Mouse (Mus musculus): ENCODE results near the gene Mrm3. TPM values are rescaled to one million over a fixed set of nuclear protein-coding genes. Genes with fewer than 3 reads are reported as not detected.

Gene Mrm3
- polyA plus RNA-seq, 1 experiment = 2.7 TPM

DNA sequence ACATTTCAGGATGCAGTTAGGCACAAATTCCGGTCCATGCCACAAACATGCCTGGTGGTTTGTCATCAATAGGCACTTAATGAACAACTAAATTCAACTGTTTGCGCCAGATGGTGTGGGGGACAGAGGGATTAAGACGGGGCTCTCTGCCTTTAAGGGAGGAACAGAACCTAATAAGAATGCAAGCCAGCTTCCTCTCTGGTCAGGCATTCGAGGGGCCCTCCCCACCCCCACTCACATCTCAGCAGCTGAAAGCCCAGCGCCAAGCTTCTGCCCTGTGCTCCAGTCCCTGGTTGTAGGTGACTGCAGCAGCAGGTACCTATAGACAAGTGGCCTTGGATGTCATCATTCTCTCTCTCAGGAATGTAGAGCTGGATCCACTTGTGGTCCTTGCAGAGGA is 50.6 kb downstream of the Mrm3 start:
- Histone ChIP-seq H3K36me3 (ENCODE audit: control insufficient read depth, insufficient read depth, low read length) (no peaks in the 10 kb centered on the region), H3K4me3 (ENCODE audit: extremely low read depth, insufficient read depth, insufficient read length) (no peak overlapping the region), H3K4me1 (ENCODE audit: control insufficient read depth, insufficient read depth, insufficient read length) (no peaks in the 10 kb centered on the region), H3K27me3 (ENCODE audit: control insufficient read depth, insufficient read depth, low read length) (no peaks in the 10 kb centered on the region), H3K27ac (ENCODE audit: insufficient read depth, low read length) (no peak overlapping the region)
- 75% methylated on average over 5 of the region's 5 CpGs for WGBS
- no peak for DNase-seq (ENCODE audit: low read depth in 1 of 2, low spot score in 2 of 2)
- no peak for TF ChIP-seq POLR2A (IDR thresholded peaks at IDR 0.05; ENCODE audit: low read depth, low read length)
- no peak for TF ChIP-seq CTCF (IDR thresholded peaks at IDR 0.05; ENCODE audit: extremely low read depth, insufficient read depth, insufficient read length, insufficient replicate concordance)

DNA sequence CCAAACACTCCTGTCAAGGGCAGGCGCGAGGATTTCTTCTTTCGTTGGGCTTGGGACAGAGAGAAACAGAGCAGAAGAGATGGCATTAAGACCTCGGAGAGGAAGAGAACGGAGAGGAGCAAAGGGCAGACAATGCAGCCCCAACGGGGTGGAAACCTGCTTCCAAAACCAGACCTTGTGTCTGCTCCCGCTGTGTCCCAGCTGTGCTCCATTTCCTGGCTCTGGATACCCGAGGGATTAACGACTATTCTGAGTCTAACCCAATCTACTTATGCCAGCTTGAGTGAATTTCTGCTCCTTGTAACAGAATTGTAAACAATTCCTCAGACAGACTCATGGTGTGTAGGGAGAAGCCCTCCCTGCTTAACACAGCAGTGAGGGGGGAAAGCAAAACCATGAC is 51.3 kb downstream of the Mrm3 start:
- no peak for DNase-seq (ENCODE audit: low read depth in 1 of 2, low spot score in 2 of 2)
- Histone ChIP-seq H3K27me3 (ENCODE audit: control insufficient read depth, insufficient read depth, low read length) (no peaks in the 10 kb centered on the region), H3K36me3 (ENCODE audit: control insufficient read depth, insufficient read depth, low read length) (no peaks in the 10 kb centered on the region), H3K27ac (ENCODE audit: insufficient read depth, low read length) (no peak overlapping the region), H3K4me3 (ENCODE audit: extremely low read depth, insufficient read depth, insufficient read length) (no peak overlapping the region), H3K4me1 (ENCODE audit: control insufficient read depth, insufficient read depth, insufficient read length) (no peaks in the 10 kb centered on the region)
- WGBS = 82% methylated on average over 9 of the region's 9 CpGs
- TF ChIP-seq POLR2A (IDR thresholded peaks at IDR 0.05; ENCODE audit: low read depth, low read length) (no peak), CTCF (IDR thresholded peaks at IDR 0.05; ENCODE audit: extremely low read depth, insufficient read depth, insufficient read length, insufficient replicate concordance) (no peak)

- no peak for DNase-seq (ENCODE audit: low read depth in 1 of 2, low spot score in 2 of 2)
- no peaks in the 10 kb centered on the region for H3K4me1 ChIP-seq (ENCODE audit: control insufficient read depth, insufficient read depth, insufficient read length)
- no peak overlapping the region for H3K4me3 ChIP-seq (ENCODE audit: extremely low read depth, insufficient read depth, insufficient read length)
- no peak for TF ChIP-seq POLR2A (IDR thresholded peaks at IDR 0.05; ENCODE audit: low read depth, low read length)
- no peak for TF ChIP-seq CTCF (IDR thresholded peaks at IDR 0.05; ENCODE audit: extremely low read depth, insufficient read depth, insufficient read length, insufficient replicate concordance)
- no peaks in the 10 kb centered on the region for H3K27me3 ChIP-seq (ENCODE audit: control insufficient read depth, insufficient read depth, low read length)
- H3K36me3 ChIP-seq (ENCODE audit: control insufficient read depth, insufficient read depth, low read length) = no peaks in the 10 kb centered on the region
- WGBS = 87% methylated on average over 9 of the region's 9 CpGs
- H3K27ac ChIP-seq (ENCODE audit: insufficient read depth, low read length) = no peak overlapping the region
These were observed 53.7 kb downstream of the Mrm3 start for GRCm38 (mm10) chr11:76297252-76297651.

GRCm38 (mm10) chr11:76298457-76299000 is 55.0 kb downstream of the Mrm3 start:
- no peaks in the 10 kb centered on the region for H3K27me3 ChIP-seq (ENCODE audit: control insufficient read depth, insufficient read depth, low read length)
- WGBS = 81% methylated on average over 9 of the region's 9 CpGs
- no peak overlapping the region for H3K27ac ChIP-seq (ENCODE audit: insufficient read depth, low read length)
- H3K4me3 ChIP-seq (ENCODE audit: extremely low read depth, insufficient read depth, insufficient read length) = no peak overlapping the region
- no peaks in the 10 kb centered on the region for H3K4me1 ChIP-seq (ENCODE audit: control insufficient read depth, insufficient read depth, insufficient read length)
- DNase-seq (ENCODE audit: low read depth in 1 of 2, low spot score in 2 of 2) = no peak
- no peaks in the 10 kb centered on the region for H3K36me3 ChIP-seq (ENCODE audit: control insufficient read depth, insufficient read depth, low read length)
- TF ChIP-seq POLR2A (IDR thresholded peaks at IDR 0.05; ENCODE audit: low read depth, low read length) (no peak), CTCF (IDR thresholded peaks at IDR 0.05; ENCODE audit: extremely low read depth, insufficient read depth, insufficient read length, insufficient replicate concordance) (no peak)

Other genes starting within 250 kb of the Mrm3 start
- gene 1700016K19Rik, start 243.8 kb upstream of the Mrm3 start, polyA plus RNA-seq (2012; rRNA removed) = 0.08 and 0.22 TPM in 2 replicates
- gene Rflnb, start 215.9 kb upstream of the Mrm3 start, polyA plus RNA-seq (2012; rRNA removed) = 11.5 and 15.5 TPM in 2 replicates
- 12.4 and 14.0 TPM in 2 replicates for gene Vps53, start 64.1 kb upstream of the Mrm3 start, polyA plus RNA-seq (2012; rRNA removed)
- gene Fam57a, start 64.0 kb upstream of the Mrm3 start, polyA plus RNA-seq (2012; rRNA removed) = 3.5 and 5.3 TPM in 2 replicates
- gene Dbil5, start 26.1 kb upstream of the Mrm3 start, polyA plus RNA-seq (2012; rRNA removed) = not detected in 2 replicates
- 5.0 and 6.2 TPM in 2 replicates for gene Gemin4, start 26.1 kb upstream of the Mrm3 start, polyA plus RNA-seq (2012; rRNA removed)
- gene Glod4, start within 50 bp of the Mrm3 start, polyA plus RNA-seq (2012; rRNA removed) = 2.1 and 2.9 TPM in 2 replicates
- 6.9 and 8.8 TPM in 2 replicates for gene Nxn, start 155.4 kb downstream of the Mrm3 start, polyA plus RNA-seq (2012; rRNA removed)
- gene Timm22, start 163.2 kb downstream of the Mrm3 start, polyA plus RNA-seq (2012; rRNA removed) = 7.5 and 10.0 TPM in 2 replicates

Measured in spleen, adult 2 months (tissue).